Comparison of ENCODE assay signal across 9 mouse cellular contexts in genomic region chr17:73303217-73303616, GRCm38 (mm10).
DNase-seq lines count a peak whose midpoint lies in the region; ATAC-seq lines count a peak whose summit lies in the region.
"Had no signal": no experiment of that assay in that cellular context is flagged by ENCODE, and none has a peak within 500 bp of the region (broad histone marks: within the 10 kb centered on the region; RNA-seq: fewer than 3 reads in every experiment).

No protein-coding gene starts in this region.

- ATAC-seq in limb, embryonic 11.5 days (ENCODE audit: insufficient number of reproducible peaks, low FRiP score, low TSS enrichment, low read depth): no peak
- ATAC-seq in neural tube, embryonic 12.5 days (ENCODE audit: low FRiP score, low read depth): peak; percentile 41; the same call in 1 of the 2 replicates

- H3K4me1 ChIP-seq in limb, embryonic 11.5 days (ENCODE audit: control insufficient read depth, insufficient read depth, low read length): no peaks in the 10 kb centered on the region
- no peaks in the 10 kb centered on the region for H3K4me1 ChIP-seq in neural tube, embryonic 12.5 days

- no peak overlapping the region for H3K4me2 ChIP-seq in limb, embryonic 11.5 days (ENCODE audit: low read depth, severe bottlenecking)
- H3K4me2 ChIP-seq in neural tube, embryonic 12.5 days (replicated peaks): no peak overlapping the region
- H3K4me2 ChIP-seq: embryonic facial prominence, embryonic 15.5 days had no signal

- no peaks in the 10 kb centered on the region for H3K9me3 ChIP-seq in limb, embryonic 11.5 days (ENCODE audit: control insufficient read depth, low read length)
- no peaks in the 10 kb centered on the region for H3K9me3 ChIP-seq in neural tube, embryonic 12.5 days
- H3K9me3 ChIP-seq: embryonic facial prominence, embryonic 15.5 days had no signal

- H3K9ac ChIP-seq in limb, embryonic 11.5 days (ENCODE audit: low read length): no peak overlapping the region
- no peak overlapping the region for H3K9ac ChIP-seq in neural tube, embryonic 12.5 days
- H3K9ac ChIP-seq: embryonic facial prominence, embryonic 15.5 days had no signal

- 33% methylated on average over 5 of the region's 5 CpGs for WGBS in limb, embryonic 11.5 days
- 25% methylated on average over 5 of the region's 5 CpGs for WGBS in neural tube, embryonic 12.5 days

- H3K27ac ChIP-seq in limb, embryonic 11.5 days (replicated peaks; ENCODE audit: low read depth, low read length): no peak overlapping the region
- no peak overlapping the region for H3K27ac ChIP-seq in neural tube, embryonic 12.5 days
- H3K27ac ChIP-seq: embryonic facial prominence, embryonic 15.5 days had no signal

- H3K4me3 ChIP-seq in limb, embryonic 11.5 days (ENCODE audit: low read depth, low read length): no peak overlapping the region
- no peak overlapping the region for H3K4me3 ChIP-seq in neural tube, embryonic 12.5 days
- H3K4me3 ChIP-seq: embryonic facial prominence, embryonic 15.5 days had no signal

- no peaks in the 10 kb centered on the region for H3K36me3 ChIP-seq in limb, embryonic 11.5 days (ENCODE audit: control insufficient read depth, insufficient read depth, low read length)
- H3K36me3 ChIP-seq in neural tube, embryonic 12.5 days: no peaks in the 10 kb centered on the region
- H3K36me3 ChIP-seq: embryonic facial prominence, embryonic 15.5 days had no signal

- peak; percentile 78 for DNase-seq in ovary, postnatal 14 days (ENCODE audit: low spot score)
- DNase-seq in ovary, adult 18-20 months (ENCODE audit: low spot score): no peak
- DNase-seq in cerebellum, adult 11-12 months: peak; percentile 26
- peak; percentile 58 to 93 for DNase-seq in frontal cortex, adult 2 months (ENCODE audit: extremely low spot score in 1 of 2, low spot score in 1 of 2)
- peak; percentile 43 to 70 for DNase-seq in kidney, adult 8-10 months
- peak; percentile 85 for DNase-seq in limb, embryonic 11.5 days (ENCODE audit: low spot score)
- DNase-seq in thymus, postnatal 10 days (ENCODE audit: low spot score in 2 of 2): peak; percentile 16 to 76

- H3K27me3 ChIP-seq in limb, embryonic 11.5 days (ENCODE audit: control insufficient read depth, insufficient read depth, low read length): peaks cover 3% of the 10 kb centered on the region; the same call in 1 of the 2 replicates
- no peaks in the 10 kb centered on the region for H3K27me3 ChIP-seq in neural tube, embryonic 12.5 days (replicated peaks)
